Mouse (Mus musculus) adrenal gland, adult 18-20 months (tissue): ENCODE results near the gene Efna2. TPM values are rescaled to one million over a fixed set of nuclear protein-coding genes. Genes with fewer than 3 reads are reported as not detected.

Source experiments
- DNase-seq, 2 experiments: peaks; one replicate each; pipeline ENCODE4 v3.0.0; 2021 to 2022; ENCODE audit warnings: low spot score in 2 of 2
- long read RNA-seq, 2 experiments: library from polyadenylated mRNA; stranded (forward); transcript quantifications; one replicate each; pipeline ENCODE4 v2.0.0; 2021
- total RNA-seq, 2 experiments: library from RNA; stranded (reverse); gene quantifications; 1 replicate in 1 of 2; 2 replicates in 1 of 2; pipeline ENCODE4 v1.2.3; 2021

Gene Efna2
- total RNA-seq = 1 to 10 TPM; 1.3 to 2.1 TPM
- long read RNA-seq, experiment 1, transcript Efna2-201 (4 exons, 2,131 nt) = major isoform, 5 of 6 reads
- long read RNA-seq, experiment 1, partial matches to known transcripts = 0 of 6 reads
- long read RNA-seq, experiment 1, other reads (novel, unspliced or antisense) = 1 of 6 reads
- long read RNA-seq, experiment 2, transcript Efna2-201 (4 exons, 2,131 nt) = major isoform, 10 of 13 reads
- long read RNA-seq, experiment 2, partial matches to known transcripts = 2 of 13 reads
- long read RNA-seq, experiment 2, other reads (novel, unspliced or antisense) = 1 of 13 reads

GRCm38 (mm10) chr10:80179068-80180051, at the start of gene Efna2:
TSS of gene Efna2 (plus strand) at chr10:80179482.
- DNase-seq = peak; percentile 48 to 60

GRCm38 (mm10) chr10:80129846-80130245, 49.4 kb upstream of the Efna2 start:
- DNase-seq = no peak

DNA sequence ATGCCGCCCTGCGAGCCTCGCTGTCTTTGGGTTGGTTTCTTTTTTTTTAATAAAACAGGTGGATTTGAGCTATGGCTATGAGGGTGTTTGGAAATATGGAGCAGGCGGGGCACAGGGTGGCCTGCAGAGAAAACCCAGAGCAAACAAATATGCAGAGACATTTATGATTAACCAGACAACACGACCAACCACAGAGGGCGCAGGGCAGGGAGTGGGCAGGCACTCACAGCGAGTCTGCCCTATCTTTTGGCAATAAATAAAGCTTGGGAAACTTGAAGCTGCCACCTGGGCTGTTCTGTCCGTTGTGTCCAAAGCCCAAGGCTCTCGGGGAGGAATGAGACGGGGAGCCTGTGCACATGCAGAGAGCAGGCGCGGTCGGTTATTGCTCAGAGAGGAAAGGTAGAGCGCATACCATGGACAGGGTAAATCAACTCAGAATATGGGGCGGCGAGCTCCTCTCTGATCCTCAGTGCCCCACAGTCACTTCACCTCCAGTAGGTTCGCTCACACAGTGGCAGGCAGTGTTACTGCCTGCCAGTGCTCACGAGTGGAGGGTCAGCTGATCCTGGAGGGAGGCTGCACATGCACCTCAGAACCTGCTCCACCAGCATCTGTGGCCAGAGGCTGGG, 48.8 kb upstream of the Efna2 start:
- DNase-seq = no peak

DNA sequence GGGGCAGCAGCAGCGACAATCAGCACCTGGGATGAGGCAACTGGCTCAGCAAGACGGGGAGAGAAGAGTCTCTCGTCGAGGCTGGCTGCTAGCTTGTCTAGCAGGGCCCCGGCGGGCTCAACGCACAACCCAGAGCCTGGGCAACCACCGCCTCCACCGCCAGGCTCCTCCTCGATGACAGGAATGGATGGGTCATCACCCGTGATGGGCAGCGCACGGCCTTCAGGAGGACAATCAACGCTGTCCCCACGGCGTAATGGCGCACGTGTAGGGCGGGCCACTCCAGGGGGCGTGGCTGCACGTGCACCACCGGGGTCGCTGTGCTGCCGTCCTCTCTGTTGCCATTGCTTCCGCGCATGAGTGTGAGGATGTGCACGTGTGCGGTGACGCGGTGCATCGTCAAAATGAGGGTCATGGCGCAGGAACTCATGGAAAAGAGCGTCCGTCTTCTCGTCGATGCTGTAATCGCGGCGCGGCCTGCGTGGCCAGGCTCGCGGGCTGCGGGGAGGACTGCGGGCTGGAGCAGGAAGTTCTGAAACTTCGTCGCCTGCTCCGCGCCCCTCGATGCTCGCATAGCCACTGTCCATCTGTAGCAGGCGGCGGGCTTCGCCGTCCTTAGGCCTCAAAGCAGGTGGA, 47.8 kb upstream of the Efna2 start:
- DNase-seq = no peak

DNA sequence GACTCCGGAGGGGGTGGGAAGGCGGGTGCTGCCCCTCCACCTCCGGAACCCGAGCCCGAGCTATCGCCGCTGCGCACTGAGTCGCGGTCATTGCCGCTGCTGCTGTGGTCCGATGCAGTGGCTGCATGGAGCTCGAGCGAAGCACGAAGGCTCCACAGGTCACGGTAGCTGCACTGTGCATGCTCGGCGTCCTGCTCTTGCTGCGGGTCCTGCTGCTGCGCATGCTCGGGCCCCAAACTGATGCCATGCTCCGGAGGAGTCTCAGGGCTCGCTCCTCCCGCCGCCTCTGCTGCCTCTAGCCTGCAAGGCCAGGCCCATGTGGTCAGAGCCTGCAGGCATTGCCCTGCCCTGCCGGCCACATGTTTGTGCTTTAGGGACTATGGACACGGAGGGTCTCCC, 47.3 kb upstream of the Efna2 start:
- DNase-seq = no peak

- no peak for DNase-seq
Measured at GRCm38 (mm10) chr10:80133226-80133849, 45.9 kb upstream of the Efna2 start.

GRCm38 (mm10) chr10:80134421-80134820, 44.9 kb upstream of the Efna2 start:
- no peak for DNase-seq

DNA sequence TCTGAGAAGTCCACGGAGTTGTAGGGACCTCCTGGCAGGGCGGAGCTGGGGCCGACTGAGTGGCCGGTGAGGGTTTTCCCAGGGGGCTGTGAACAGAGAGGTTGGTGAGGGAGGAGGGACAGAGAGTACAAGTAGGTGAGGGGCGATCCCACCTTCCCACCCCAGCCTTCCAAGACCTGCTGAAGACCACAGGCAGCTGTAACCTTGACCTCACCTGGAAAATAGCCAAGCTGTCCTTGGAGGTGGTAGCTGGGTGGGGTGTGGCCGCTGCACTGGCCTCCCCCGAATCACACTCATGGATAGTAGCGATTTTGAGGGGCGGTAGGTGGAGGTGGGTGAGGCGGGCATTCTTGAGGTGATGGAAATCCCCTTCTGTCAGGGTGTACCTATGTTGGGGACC, 44.1 kb upstream of the Efna2 start:
- DNase-seq = no peak

- no peak for DNase-seq
Measured at GRCm38 (mm10) chr10:80135641-80136040, 43.6 kb upstream of the Efna2 start.

GRCm38 (mm10) chr10:80136179-80136951, 42.9 kb upstream of the Efna2 start:
- DNase-seq = no peak

DNA sequence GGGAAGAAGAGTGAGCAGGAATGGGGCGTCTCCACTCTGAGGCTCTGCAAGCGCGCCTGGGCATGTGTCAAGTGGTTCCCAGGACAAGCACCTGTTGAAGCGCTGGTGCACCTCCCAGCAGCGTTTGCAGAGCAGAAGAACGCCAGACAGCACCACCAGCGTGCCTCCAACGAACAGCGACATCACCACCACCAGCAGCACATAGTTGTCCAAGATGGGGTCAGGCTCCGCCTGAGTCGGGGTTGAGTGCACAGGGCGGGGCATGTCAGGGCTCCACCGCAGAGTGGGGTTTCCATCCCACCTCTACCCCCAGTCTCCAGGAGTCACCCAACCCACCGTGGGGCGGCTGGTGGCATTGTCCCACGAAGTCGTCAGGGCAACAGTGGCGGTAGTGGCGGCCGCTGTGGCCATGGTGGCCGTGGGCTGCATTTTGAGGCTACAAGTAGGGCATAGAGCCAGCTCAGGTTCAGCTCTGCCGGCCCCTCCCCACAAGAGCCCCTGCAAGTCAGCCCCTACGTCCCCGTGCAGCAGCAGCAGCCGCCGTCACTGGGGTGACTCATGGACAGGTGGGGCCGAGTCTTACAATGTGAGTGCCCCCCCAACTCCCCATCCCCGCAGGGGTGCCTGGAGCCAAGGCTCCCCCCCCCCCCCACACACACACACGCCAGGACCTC, 42.2 kb upstream of the Efna2 start:
- no peak for DNase-seq

GRCm38 (mm10) chr10:80137626-80138552, 41.4 kb upstream of the Efna2 start:
- DNase-seq = no peak

DNA sequence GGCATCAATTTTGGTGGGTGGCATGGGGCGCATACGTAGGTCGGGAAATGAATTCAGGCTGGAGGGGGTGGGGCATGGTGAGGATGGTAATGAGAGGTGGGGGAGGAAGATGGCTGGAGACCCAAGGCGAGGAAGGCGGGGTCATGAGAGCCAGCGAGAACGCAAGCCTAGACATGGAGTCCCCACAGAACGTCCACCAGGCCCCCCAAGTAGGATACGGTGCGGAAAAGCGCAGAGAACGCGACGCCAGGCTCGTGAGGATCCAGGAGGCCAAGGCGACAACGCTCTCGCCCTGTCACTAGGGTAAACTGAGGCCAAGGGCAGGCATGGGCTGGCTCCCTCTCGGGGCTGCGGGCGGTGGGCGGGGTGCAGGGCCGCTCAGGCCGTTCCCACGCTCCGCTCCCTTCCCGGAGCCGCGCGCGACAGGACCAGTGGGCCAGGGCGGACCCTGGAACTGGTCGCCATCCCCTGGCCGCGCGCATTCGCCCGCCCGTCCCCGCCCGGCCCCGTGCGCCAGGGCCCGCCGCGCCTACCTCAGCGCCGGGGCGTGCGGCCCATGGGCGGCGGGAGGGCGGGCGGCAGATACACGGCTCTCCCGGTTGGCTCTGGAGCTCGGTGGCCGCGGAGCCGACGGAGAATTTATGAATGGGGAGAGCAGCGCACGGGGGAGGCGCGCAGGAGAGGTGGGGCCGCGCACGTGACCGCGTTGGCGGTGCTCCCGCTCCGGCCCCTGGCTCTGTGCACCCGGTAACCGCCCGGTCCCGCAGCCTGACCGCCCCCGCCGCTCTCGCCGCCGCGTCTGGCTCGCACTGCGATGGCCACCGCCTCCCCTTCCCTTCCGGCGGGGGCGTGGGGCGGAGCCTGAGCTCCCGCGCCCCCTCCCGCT, 40.5 kb upstream of the Efna2 start, which contains the start of gene Atp5d:
Gene Atp5d, plus strand, starts transcription at position 80 of the 886 bp plus-strand sequence.
- peak; percentile 67 to 78 for DNase-seq

DNA sequence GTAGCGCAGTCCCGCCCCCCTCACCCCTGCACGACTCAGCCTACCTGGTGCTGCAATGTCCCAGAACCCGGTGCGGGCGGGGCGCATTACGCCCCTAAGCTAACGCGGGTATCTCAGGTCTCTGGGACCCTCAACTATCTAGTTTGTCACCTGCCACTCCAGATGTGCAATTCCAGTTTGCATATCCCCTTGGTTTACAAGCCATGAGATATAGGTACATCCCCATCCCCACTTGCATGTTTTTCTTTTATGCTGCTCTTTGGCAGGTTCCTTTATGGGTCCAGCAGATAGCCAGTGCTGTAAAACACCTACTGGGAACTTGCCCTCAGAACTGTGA, 39.9 kb upstream of the Efna2 start:
- DNase-seq = no peak

DNA sequence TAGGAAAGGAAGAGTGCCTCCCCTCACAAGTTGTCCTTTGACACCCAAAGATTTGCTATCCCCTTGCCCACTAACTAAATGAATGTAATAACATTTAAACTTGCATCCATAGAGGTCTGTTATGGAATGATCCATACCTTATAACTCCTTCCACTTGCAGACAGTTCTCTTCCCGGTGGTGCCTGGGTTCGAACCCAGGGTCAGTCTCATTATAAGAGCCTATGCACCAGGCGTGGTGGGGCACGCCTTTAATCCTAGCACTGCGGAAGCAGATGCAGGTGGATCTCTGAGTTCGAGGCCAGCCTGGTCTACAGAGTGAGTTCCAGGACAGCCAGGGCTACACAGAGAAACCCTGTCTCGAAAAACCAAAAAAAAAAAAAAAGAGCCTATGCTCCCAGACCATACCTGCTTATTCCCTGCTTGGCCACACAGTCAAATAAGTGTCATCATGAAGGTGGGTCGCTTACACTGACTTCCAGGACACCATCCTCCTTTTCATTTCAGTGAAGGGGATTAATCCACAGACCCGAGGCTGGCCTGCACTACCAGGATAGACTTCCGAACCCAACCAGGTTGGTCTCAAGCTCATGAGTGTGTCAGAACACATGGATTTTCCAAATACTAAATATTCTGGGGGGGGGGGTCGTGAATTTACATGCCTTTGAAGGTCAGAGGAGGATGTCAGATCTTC, 39.2 kb upstream of the Efna2 start:
- DNase-seq = no peak

- no peak for DNase-seq
Measured at GRCm38 (mm10) chr10:80140666-80141035, 38.6 kb upstream of the Efna2 start, which contains the start of gene Cbarp. TSS of gene Cbarp (minus strand) at chr10:80140835.

- peak; percentile 94 to 95 for DNase-seq
Measured at GRCm38 (mm10) chr10:80141243-80141642, 38.0 kb upstream of the Efna2 start.
